Mouse (Mus musculus): ENCODE results near the gene Kcmf1.

DNA sequence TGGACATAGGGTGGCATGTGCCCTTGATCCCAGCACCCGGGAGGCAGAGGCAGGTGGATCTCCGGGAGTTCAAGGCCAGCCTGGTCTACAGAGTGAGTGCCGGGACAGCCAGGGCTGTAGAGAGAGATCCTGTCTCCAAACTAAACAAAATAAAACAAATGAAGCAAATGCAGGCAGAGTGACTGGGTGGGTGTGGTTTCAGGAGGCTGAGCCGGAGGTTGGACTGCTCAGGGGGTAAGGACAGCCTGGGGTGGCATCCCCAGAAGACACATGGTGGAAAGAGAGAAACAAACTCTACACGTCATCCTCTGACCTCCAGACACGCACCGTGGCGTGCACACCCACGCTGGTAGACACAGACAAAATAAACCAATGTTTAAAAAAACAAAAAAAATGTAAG lies 86.3 kb downstream of the Kcmf1 start:
- no peak for TF ChIP-seq POLR2A (IDR thresholded peaks at IDR 0.05; ENCODE audit: insufficient read depth, low read length)
- TF ChIP-seq CTCF (IDR thresholded peaks at IDR 0.05; ENCODE audit: low read depth, low read length): no peak
- no peak for TF ChIP-seq EP300 (IDR thresholded peaks at IDR 0.05; ENCODE audit: insufficient read depth, low read depth, low read length)

Data from ES-Bruce4 (cell line).